Mouse (Mus musculus) CD8-positive naive resting alpha-beta T cell, adult 2 months (primary cell): ENCODE data around the gene Fmo4.
A peak's percentile ranks its signal among the peaks of the same experiment; 100 is the strongest.
"Not testable (repeated sequence)": the region's sequence is repeated elsewhere in the genome, so short reads cannot be mapped to it uniquely, and the experiment has no call there.

Experiments used
- DNase-seq, 2 experiments: peaks; one replicate each; pipeline ENCODE4 v3.0.0; 2022; ENCODE audit warnings: low read depth in 2 of 2, low spot score in 2 of 2

Gene Fmo4

GRCm38 (mm10) chr1:162796441-162796840, 17.3 kb downstream of the Fmo4 start:
- no peak for DNase-seq

DNA sequence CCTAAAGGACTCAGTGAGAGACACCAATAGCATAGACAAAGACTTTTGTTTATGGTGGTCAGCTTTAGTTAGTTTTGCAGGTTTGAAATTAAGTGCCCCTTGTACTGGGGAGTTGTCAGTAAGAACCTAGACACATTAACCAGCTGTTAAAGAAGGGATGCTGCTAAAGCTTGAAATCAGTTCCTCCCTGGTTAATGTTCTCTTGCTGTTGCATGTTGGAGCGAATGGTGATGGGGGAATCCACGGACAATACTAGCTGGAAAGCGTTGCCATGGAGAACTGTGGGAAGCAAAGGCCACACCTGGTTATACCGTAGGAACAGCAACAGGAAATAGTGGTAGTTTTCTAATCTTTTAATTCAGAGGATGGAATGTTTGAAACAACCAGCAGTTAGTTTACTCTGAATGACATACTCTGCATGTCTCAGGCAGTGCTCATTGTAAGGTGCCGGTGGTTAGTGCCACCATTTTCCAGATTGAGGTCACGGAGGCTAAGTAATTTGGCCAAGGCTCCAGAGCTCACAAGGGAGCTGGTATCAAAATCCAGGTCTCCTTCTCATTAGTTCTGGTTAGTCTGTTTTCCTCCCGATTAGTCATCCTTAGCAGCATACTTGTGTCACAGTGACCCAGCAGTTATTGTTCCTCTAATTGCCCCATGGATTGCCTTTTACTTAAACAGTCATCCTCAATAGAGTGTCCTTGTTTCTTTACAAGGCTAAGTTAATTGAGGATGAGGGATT, 21.3 kb downstream of the Fmo4 start:
- DNase-seq, result no peak

DNA sequence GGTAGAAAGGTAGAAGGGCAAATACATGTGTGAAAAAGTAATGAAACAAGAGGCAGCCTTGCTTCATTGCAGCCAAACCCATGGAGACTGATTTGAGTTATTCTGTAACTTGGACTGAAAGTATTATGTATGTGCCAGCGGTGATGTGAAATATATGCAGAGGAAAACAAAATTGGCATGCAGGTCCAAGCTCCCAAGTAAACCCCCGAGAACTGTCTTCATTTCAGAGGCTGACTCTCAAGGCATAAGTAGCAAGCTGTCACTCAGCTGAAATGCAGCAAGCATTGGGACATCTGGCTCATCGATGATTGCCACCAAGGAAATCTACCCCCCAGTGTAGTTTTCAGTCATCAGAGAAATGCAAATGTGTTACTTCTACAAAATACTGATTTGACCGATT, 28.6 kb downstream of the Fmo4 start:
- no peak for DNase-seq

GRCm38 (mm10) chr1:162783669-162784248, 30.0 kb downstream of the Fmo4 start:
- no peak for DNase-seq

- not testable (repeated sequence) for DNase-seq
Measured at GRCm38 (mm10) chr1:162781035-162781434, 32.7 kb downstream of the Fmo4 start.

DNA sequence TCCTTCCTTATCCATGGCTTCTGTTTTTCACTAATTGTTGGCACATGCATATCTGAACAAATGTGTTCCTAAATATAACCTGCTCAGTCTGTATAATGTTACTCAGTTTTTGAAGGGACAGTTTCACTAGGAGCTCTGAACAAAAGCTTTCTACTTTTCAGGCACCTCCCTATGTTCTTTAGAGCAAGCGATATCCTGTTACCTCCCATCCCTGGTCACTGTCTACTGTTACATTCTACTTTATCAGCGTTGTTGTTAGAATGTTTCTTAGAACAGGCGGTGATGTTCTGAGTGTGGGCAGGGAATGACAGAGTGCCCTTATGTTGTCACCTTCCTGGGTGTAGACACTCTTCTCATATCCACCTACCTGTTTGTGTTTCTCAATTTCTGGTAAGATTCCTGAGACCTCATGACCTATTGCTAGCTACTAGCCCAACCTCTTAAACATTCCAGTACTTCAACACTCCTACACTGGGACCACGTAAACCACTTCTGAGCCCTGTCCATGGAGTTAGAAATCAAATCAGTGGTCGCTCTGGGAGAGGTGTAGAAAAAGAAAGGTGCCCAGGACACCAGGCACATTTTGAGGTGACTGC, 35.7 kb downstream of the Fmo4 start:
- no peak for DNase-seq

DNA sequence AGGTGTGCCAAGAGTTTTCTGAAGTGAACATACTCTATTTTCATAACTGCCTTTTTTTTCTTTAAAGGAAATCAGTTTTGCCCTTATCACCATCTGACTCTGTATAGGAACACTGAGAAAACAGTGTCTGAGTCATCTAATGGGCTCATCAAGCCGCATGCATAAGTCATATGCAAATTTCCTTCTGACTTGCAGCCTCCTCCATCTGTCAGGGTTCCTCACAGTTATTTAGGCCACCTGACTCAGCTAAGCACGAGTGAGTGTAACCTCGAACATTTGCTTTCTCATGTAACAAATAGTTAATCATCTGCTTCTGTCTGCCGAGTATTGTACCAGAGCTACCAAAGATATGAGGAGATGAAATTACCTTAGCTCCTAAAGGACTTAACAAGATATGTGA, 40.1 kb downstream of the Fmo4 start:
- no peak for DNase-seq

DNA sequence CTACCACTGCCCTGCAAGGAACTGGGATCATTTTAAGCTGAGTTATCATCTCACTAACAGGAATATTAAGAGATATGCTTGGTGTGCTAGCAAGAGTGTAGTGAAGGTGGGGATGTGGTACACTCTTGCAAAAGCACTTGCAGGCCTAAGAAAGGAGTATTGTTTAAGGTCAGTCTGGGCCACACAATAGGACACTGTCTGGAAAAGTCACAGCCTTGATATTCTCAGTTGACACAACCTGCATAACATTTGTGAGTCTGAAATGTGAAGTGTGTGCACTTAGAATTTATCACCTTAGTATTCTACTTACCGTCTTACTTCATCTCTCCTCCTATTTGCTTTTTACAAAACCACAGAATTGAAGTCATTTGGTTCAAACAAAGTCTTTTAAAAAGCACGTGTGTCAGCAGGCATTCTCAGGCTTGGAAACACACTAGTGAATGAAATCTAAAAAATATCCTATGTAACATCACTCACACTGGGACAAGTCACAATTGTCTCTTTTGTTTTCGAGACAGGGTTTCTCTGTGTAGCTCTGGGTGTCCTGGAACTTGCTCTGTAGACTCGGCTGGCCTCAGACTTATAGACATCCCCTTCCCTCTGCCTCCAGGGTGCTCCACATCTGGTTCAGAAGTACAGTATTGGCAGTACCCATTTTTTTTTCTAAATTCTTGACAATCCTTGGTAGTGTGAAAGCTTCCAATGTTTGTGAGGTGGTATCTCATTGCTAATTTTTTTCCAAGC, 42.0 kb downstream of the Fmo4 start:
- no peak for DNase-seq

DNA sequence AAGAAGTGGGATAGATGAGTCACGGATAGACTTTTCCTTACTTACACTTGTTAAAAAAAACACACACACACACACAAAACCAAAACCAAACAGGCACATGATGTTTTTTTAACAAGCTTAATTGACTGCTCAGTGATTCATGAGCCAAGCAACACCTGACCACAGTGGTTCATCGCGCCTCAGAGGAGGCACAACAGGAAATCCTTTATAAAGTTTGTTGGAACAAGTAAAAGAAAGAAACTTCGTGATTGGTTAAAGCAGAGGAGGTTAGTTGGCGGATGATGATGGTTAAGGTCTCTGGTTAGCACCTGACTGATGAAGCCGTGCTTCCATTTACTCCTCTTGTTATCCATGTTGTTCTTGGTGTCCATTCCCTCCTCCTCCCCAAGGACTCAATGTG, 61.8 kb downstream of the Fmo4 start:
- peak in 1 of 2 experiments; percentile 46 for DNase-seq

DNA sequence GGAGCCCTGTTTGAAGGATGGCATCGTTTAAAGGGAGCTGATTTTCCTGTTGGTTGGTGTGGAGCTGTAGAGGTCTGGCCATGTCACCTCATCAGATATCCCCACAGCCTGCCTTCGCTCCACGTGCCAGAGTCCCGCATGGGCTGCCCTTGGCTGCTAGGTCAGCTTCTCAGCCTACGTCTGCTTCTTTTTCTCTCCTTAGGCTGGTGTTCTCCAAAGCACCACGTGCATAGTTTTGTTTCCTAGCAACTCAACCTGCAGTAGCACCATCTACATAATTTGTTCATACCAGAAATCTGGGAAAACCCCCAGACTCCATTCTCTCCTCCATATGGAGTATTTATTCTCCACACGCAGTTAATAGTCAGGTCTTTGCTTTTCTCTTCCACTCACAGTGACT, 64.2 kb downstream of the Fmo4 start:
- DNase-seq, result no peak

DNA sequence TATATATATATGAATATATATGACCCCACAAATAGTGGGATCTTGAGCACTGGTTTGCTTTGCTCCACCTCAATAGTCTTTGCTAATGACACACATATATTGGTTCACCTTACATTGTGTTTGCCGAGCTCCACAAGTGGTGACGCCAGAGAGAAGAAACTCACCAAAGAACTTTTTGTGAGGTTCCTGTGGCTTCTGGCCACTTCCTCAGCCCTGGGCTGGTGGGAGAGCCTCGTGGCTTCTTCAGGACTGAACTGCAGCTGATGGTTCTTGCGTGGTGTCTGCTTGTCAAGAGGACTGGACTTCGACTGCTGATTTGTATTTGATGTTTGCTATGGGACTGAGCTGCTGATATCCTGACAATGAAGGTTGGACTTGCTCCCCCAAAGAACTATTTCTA, 65.0 kb downstream of the Fmo4 start:
- no peak for DNase-seq
